Mouse (Mus musculus) E14TG2a.4 (cell line): Measurements from ENCODE around the gene Prcd.

ENCODE experiments used
- CTCF ChIP-seq: conservative IDR thresholded peaks from 2 replicates; pipeline ENCODE4 v1.5.1; 2014; ENCODE audit warnings: low read length
- NANOG ChIP-seq: IDR thresholded peaks from 2 replicates; pipeline ENCODE4 v1.6.1; 2014; ENCODE audit warnings: borderline replicate concordance, low read length, mixed read lengths
- POU5F1 ChIP-seq: IDR thresholded peaks from 2 replicates; pipeline ENCODE4 v1.6.1; 2014; ENCODE audit warnings: low read length, borderline replicate concordance

DNA sequence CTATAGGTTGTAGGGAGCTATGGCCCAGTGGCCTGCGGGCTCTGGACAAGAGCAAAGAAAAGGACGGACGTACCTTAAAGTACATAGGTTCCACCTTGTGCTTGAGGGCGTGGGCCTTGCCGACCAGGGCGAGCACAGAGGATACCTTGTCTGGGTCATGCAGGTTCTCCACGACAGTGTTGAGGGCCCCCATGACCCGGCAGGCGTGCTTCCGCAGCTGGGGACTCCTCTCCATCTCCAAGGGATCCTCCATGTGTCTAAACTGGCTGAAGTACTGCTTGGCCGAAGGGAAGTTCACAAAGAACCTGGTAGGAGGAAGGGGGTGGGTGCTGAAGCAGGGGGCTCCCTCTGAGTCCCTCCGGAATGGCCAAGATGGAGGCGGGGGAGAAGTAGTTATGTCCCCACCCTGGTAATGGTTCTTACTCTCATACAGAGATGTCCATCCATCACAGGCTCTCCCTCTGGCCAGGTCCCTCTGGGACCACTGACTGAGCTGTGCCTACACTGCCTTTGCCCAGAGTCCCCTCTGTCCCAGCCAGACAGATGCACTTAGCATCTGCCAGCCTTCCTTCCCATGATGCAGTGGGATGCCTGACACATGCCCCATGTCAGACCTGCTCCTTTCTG lies 3.5 kb upstream of the Prcd start:
- TF ChIP-seq CTCF (no peak), POU5F1 (no peak), NANOG (no peak)
